Mouse (Mus musculus): ENCODE results near the gene Mmp28.
A peak's percentile ranks its signal among the peaks of the same experiment; 100 is the strongest.

Mmp28 gene

GRCm38 (mm10) chr11:83447612-83448011, 15.3 kb downstream of the Mmp28 start:
- no peak for DNase-seq (ENCODE audit: extremely low spot score)

- no peak for DNase-seq (ENCODE audit: extremely low spot score)
Observed at GRCm38 (mm10) chr11:83445001-83445400, 17.9 kb downstream of the Mmp28 start.

- DNase-seq (ENCODE audit: extremely low spot score): no peak
Observed at GRCm38 (mm10) chr11:83443824-83444223, 19.0 kb downstream of the Mmp28 start.

GRCm38 (mm10) chr11:83442596-83443267, 20.1 kb downstream of the Mmp28 start:
- DNase-seq (ENCODE audit: extremely low spot score): peak; percentile 84

- no peak for DNase-seq (ENCODE audit: extremely low spot score)
Observed at GRCm38 (mm10) chr11:83441235-83441634, 21.6 kb downstream of the Mmp28 start.

GRCm38 (mm10) chr11:83440081-83441064, 22.5 kb downstream of the Mmp28 start:
- DNase-seq (ENCODE audit: extremely low spot score): peak; percentile 88

- no peak for DNase-seq (ENCODE audit: extremely low spot score)
Observed at GRCm38 (mm10) chr11:83439426-83440060, 23.3 kb downstream of the Mmp28 start.

- no peak for DNase-seq (ENCODE audit: extremely low spot score)
Observed at GRCm38 (mm10) chr11:83437377-83437776, 25.5 kb downstream of the Mmp28 start, which contains the start of gene 1700020L24Rik. Gene 1700020L24Rik, plus strand, starts transcription at chr11:83437677.

GRCm38 (mm10) chr11:83432533-83432932, 30.3 kb downstream of the Mmp28 start:
- no peak for DNase-seq (ENCODE audit: extremely low spot score)

- DNase-seq (ENCODE audit: extremely low spot score): no peak
Observed at GRCm38 (mm10) chr11:83429355-83429754, 33.5 kb downstream of the Mmp28 start, which contains the start of gene Gas2l2. Gene Gas2l2, minus strand, starts transcription at chr11:83429455.

GRCm38 (mm10) chr11:83426964-83427363, 35.9 kb downstream of the Mmp28 start:
- DNase-seq (ENCODE audit: extremely low spot score): no peak

GRCm38 (mm10) chr11:83424681-83425080, 38.2 kb downstream of the Mmp28 start:
- DNase-seq (ENCODE audit: extremely low spot score): peak; percentile 72

GRCm38 (mm10) chr11:83421305-83421704, 41.6 kb downstream of the Mmp28 start:
- DNase-seq (ENCODE audit: extremely low spot score): peak; percentile 69

GRCm38 (mm10) chr11:83420338-83420737, 42.5 kb downstream of the Mmp28 start:
- no peak for DNase-seq (ENCODE audit: extremely low spot score)

- no peak for DNase-seq (ENCODE audit: extremely low spot score)
Observed at GRCm38 (mm10) chr11:83418566-83418965, 44.3 kb downstream of the Mmp28 start.

- DNase-seq (ENCODE audit: extremely low spot score): no peak
Observed at GRCm38 (mm10) chr11:83417708-83418107, 45.2 kb downstream of the Mmp28 start.

GRCm38 (mm10) chr11:83417080-83417479, 45.8 kb downstream of the Mmp28 start:
- peak; percentile 63 for DNase-seq (ENCODE audit: extremely low spot score)

- no peak for DNase-seq (ENCODE audit: extremely low spot score)
Observed at GRCm38 (mm10) chr11:83410510-83410909, 52.4 kb downstream of the Mmp28 start.

GRCm38 (mm10) chr11:83409792-83410291, 53.0 kb downstream of the Mmp28 start:
- DNase-seq (ENCODE audit: extremely low spot score): peak; percentile 42

- DNase-seq (ENCODE audit: extremely low spot score): peak; percentile 64
Observed at GRCm38 (mm10) chr11:83409087-83409754, 53.6 kb downstream of the Mmp28 start, which contains the start of gene Rasl10b. Gene Rasl10b, plus strand, starts transcription at chr11:83409137.

GRCm38 (mm10) chr11:83408242-83408641, 54.6 kb downstream of the Mmp28 start:
- no peak for DNase-seq (ENCODE audit: extremely low spot score)

Measured in embryo, embryonic 9.5 days (tissue).